Mouse (Mus musculus): ENCODE results near the gene Tnfrsf11a. TPM values are rescaled to one million over a fixed set of nuclear protein-coding genes. Genes with fewer than 3 reads are reported as not detected.
"Not testable (repeated sequence)": the region's sequence is repeated elsewhere in the genome, so short reads cannot be mapped to it uniquely, and the experiment has no call there.

Gene Tnfrsf11a
- total RNA-seq, 2 experiments from 2014 or later = 7.9 to 8.7 TPM

DNA sequence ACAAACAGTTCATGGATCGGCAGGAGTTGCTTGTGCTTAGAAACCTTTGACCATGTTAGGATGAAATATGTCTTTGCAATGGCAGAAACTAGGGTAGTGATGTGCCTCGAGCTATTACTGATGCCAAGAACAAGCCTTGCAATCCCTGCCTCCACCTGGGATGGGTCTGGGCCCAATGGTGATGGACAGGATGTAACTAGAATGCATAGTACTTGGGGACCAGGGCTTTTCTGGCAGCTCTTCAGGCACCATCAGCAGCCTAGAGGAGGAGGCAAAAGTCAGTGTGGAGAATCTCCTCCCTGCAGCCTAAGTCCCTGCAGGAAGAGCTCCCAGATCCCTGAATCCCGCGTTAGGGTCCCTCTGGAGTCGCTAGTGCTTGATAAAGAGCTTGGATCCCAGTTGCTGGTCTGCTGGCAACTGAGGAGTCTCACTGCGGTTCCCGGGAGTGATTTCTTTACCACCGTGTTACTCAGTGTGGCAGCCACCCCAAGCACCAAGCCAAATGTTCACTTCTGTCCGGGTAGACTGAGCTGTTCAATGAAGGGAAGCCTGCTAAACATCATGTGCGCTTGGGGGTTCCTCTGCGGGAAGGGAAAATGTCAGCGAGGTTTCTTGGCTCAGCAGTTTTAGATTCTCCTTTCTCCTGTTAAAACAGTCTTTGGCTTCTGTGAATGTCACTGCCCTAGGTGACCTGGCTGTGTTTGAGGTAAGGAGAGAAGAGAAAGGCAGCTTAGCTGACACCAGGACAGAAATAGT, 1.1 kb downstream of the Tnfrsf11a start:
- intact Hi-C loops (cut with DNase I) = loop anchor here (5.0 kb wide), 2 partner anchors 39 to 211 kb away; partner anchors contain the start of gene Zcchc2
- peak in 1 of 2 experiments; percentile 19 for DNase-seq (ENCODE audit: low spot score in 2 of 2)

DNA sequence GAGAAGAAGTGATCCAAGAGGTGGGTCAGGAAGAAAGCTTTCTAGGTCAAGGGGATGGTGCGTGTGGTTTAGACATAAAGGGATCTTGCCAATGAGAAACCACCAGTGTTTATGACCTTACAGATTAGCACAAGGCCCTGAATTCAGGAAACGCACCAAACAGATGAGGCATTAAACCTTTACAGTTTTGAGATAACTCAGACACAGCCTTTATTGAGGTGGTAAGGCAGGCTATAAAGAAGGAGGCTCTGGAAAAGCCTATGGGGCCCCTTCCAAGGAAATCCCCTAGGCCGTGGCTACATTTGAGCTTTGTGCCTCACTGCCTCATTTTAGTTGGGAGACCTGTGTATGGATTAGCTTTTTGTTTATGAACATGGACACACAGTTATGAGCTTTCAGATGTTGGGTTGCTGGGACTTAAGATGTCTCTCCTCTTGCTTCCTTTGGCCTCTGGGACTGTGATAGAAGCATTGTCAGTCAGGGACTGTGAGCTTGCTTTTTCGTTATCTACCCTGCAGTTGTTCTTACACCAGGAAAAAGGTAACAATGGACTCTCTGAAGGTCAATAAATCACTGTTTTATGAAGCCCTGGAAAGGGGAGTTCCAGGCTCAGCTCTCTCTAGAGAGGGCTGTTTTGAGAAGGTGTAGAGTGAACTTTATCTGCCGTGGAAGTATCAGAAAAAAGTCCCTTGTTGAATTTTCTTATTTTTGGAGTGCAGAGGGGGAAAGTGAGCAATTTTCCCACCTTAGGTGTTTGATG, 3.9 kb downstream of the Tnfrsf11a start:
- intact Hi-C loops (cut with DNase I) = loop anchor here (5.0 kb wide), 2 partner anchors 42 to 208 kb away; partner anchors contain the start of gene Zcchc2
- no peak for DNase-seq (ENCODE audit: low spot score in 2 of 2)

DNA sequence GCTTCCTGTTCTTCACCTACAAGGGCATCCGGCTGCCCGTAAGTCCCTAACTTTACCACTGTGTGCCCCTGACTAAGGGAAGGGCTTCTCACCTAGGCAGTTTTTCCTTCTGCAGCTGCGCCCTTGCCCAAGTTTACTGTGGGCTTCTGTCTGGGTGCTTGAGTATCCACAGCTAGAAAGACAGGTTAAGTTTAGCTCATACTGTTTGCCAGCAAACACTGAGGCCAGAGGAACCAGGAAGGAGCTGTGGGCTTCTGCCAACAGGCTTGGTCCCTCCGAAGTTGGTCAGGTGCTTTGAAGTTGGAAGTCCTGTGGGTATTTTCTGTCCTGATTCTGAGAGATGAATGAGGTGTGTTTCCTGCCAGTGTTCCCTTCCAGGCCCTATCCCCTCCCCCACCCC, 4.6 kb downstream of the Tnfrsf11a start:
- intact Hi-C loops (cut with DNase I) = no loop called here
- DNase-seq (ENCODE audit: low spot score in 2 of 2) = no peak

DNA sequence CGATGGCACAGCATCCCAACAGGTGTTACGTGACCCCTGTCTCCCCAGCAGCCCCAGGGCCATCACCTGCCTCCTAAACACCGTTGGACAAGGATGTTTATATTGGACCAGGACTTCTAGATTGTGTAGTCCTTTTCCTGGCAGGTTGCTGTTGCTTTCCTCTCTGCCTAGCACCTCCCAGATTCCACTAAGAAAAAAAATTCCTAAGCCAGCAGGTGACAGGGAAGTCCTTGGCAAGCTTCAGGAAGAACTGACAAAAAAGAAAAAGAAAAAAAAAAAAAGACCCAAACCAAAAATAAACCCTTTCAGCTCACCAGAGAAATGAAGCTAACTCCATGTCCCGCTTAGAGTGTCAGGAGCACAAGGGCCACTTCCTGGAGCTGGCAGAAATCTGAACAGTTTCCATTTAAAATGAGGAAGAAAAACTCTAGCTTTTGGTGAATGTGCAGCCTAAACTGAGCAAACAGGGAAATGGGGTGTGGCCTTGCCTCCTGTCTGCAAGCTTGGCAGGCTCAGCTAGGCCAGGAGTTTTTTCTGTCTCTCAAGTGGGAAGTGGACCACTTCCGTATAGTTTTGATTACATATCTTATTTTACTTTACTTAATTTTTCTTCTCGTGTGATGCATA, 6.3 kb downstream of the Tnfrsf11a start:
- DNase-seq (ENCODE audit: low spot score in 2 of 2) = no peak
- intact Hi-C loops (cut with DNase I) = no loop called here

DNA sequence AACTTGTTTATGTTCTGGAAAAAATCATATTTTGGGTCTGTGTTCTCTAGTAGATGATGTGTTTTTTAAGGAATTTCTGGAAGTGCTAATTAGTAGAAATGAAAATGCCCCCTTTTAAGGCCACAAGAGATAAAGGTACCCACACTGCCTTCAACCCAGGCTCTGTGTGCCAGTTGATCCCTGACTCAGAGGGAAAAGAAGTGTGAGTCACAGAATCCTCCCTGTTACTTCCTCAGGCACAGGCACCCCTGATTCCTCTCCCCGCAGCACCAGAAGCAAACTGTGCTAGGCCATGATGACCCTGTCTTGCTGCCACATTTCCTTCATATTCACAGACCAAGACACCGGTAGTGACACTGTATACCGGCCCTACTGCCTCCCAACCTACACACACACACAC, 9.6 kb downstream of the Tnfrsf11a start:
- intact Hi-C loops (cut with DNase I) = no loop called here
- DNase-seq (ENCODE audit: low spot score in 2 of 2) = no peak

DNA sequence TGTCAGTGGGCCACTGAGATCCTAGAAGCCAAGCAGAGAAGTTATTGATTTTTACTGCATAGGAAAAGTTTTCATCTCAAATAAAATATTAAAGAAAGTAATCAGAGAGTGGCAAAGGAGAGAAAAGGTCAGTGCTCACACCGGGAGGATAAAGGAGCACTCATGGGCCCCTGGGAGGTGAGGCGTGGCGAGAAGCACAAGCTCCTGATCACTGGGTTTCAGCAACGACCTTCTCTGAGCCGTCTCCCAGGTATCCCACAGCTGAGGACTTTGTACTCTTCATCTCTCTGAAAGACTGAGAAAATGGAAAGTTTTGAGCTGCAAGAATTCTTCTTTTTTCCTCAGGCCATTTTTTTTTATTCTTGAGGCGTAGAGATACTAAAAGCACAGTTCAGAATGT, 14.2 kb downstream of the Tnfrsf11a start:
- intact Hi-C loops (cut with DNase I) = no loop called here
- no peak for DNase-seq (ENCODE audit: low spot score in 2 of 2)

DNA sequence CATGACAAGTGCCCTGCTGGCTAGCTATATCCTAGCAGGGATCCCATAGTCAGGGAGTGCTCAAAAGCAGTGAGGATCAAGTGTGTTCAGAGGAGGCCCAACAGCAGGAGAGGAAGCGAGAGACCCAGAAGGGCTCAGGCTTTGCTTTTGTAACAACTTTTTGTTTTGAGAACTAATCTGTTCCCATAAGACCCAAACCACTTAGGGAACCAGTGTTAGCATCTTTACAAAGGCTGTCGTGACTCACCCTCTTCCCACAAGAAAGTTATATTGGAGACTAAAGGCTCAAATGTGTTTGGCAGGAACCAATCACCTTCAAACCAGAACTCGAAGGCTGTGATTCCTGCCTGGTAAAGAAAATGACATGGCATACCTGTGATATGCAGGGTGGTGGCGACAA, 15.2 kb downstream of the Tnfrsf11a start:
- DNase-seq (ENCODE audit: low spot score in 2 of 2) = no peak

DNA sequence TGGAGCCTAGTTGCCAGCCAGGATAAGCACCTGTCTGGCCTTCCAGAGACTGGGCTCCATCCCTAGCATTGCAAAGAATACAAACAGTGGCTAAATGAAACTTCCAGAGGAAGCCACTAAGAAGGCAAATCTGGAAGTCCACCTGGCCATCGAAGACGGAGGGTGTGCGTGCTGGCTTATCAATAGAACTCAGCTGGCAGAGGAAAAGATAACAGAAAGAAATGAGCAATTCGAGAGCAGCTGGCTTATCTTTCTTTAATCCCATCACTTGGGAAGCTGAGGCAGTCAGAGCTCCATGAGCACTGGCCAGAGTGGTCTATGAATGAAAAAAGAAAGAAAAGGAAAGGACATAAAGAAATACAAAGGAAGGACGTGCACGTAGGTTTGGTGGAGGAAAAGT, 20.1 kb downstream of the Tnfrsf11a start:
- intact Hi-C loops (cut with DNase I) = no loop called here
- no peak for DNase-seq (ENCODE audit: low spot score in 2 of 2)

More for the DNA sequence above, 15.2 kb downstream of the Tnfrsf11a start:
- intact Hi-C loops (cut with DNase I) = no loop called here

DNA sequence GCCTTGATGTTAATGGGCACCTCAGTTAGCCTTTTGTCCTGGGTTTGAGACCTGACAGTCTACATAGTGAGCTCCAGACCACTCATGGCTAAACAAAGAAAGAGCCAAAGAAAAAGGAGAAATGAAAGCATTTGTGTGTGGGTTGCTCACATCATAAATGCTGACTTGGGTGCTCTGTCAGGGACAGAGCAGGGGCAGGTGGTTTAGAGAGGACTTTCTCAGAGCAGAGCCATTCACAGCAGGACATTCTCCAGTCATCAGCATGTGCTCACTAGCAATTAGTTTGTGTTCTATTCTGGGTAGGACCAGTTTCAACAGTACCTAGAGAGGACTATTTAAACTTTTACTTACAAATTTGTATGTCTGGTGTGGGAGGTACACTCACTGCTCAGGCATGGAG, 20.7 kb downstream of the Tnfrsf11a start:
- no peak for DNase-seq (ENCODE audit: low spot score in 2 of 2)
- intact Hi-C loops (cut with DNase I) = no loop called here

DNA sequence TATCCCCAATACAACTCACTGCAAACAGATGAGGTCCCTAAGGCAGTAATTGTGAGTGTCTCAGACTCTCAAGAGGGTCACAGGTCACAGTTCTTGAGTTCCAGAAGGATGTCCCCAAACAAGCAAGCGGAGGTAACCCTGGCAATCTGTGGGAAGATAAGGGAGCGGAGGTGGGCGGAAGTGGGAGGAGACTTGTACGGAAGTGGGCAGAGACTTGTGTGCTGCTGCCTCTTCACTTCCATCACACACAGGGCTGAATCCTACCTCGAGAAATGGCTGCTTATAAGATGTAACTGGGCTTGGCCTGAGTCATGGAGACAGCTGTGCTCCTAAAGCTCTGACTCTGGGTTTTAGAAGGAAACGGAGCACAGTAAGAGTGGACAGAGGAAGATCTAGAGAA, 22.4 kb downstream of the Tnfrsf11a start:
- DNase-seq (ENCODE audit: low spot score in 2 of 2) = no peak
- intact Hi-C loops (cut with DNase I) = no loop called here

DNA sequence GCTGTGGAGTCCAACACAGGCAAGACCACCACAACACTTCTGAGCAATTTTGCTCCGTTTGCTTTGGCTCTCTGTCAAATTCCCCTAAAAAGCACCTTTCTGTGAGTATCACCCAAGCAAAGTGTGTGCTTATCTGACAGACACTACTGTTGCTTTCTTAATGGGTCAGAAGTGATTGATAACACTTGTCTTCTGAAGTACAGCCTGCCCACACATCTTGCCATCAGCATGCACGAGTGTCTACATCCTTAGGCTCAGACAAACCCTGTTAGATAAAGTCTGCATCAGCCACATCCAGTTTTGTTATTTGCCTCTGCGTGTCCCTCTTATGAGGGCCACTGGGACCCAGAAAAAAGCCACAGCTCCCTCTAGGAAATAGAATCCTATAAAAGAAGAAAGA, 23.8 kb downstream of the Tnfrsf11a start:
- intact Hi-C loops (cut with DNase I) = no loop called here

DNA sequence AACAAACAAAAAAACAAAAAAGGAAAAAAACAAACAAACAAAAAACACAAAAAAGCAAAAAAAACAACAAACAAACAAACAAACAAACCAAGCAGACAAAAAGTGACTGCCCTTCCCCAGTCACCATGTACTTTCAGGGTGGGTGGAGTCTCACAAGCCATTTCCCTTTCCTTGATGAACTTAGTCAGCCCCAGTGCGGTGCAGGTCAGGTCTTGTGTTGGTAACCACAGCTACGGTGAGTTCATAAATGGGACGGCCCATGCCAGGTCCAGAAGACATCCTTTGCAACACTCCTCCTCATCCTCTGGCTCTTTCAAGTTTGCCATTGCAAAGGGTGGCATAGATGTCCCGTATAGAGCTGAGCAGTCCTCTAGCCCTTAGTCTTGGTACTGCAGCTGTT, 25.0 kb downstream of the Tnfrsf11a start:
- intact Hi-C loops (cut with DNase I) = no loop called here
- no peak for DNase-seq (ENCODE audit: low spot score in 2 of 2)

More for the DNA sequence above, 23.8 kb downstream of the Tnfrsf11a start:
- no peak for DNase-seq (ENCODE audit: low spot score in 2 of 2)

DNA sequence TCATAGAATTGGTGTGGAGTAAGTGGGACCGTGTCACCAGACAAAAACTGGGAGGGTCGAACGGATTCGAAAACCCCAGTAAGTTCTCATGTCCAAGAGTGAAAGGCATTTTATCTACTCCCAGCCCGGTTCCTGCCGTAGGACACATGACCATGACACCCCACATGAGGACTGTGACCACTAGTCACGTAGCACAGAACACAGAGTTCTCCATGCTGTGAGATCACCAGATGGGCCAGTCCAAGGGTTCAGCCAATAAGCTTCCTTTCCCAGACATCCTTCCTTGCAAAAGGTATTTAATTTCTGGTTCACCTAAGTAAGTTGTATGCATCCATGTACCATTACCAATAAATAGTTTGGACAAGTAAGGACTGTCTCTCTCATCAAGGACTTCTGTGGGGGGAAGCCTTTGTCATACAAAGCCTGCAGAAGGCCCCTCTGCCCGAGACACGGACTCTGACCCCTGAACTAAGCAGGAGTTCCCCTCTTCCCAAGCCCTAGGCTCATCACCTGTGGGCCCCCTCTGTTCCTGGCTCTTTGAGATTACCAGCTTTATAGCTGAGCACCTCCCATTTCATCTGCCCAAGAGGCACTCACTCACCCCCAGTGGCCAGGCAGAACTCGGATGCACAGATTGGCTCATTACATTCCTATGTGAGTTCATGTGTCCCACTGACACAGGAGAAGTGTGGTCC, 26.7 kb downstream of the Tnfrsf11a start:
- intact Hi-C loops (cut with DNase I) = no loop called here

DNA sequence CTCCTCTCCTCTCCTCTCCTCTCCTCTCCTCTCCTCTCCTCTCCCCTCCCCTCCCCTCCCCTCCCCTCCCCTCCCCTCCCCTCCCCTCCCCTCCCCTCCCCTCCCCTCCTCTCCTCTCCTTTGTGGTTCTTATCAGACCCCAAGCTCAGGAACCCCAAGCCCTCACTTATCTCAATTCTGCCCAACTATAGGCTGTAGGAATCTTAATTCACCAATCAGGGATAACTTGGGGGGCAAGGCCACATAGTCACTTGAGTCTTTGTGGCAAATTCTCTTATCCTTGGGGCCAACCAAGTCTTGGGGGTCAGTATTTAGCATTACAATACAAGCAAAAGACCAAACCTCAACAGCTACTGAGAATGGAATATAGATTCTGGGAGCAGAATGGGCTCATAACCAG, 31.5 kb downstream of the Tnfrsf11a start:
- intact Hi-C loops (cut with DNase I); DNase-seq (ENCODE audit: low spot score in 2 of 2): not testable (repeated sequence)

More for the DNA sequence above, 26.7 kb downstream of the Tnfrsf11a start:
- no peak for DNase-seq (ENCODE audit: low spot score in 2 of 2)

DNA sequence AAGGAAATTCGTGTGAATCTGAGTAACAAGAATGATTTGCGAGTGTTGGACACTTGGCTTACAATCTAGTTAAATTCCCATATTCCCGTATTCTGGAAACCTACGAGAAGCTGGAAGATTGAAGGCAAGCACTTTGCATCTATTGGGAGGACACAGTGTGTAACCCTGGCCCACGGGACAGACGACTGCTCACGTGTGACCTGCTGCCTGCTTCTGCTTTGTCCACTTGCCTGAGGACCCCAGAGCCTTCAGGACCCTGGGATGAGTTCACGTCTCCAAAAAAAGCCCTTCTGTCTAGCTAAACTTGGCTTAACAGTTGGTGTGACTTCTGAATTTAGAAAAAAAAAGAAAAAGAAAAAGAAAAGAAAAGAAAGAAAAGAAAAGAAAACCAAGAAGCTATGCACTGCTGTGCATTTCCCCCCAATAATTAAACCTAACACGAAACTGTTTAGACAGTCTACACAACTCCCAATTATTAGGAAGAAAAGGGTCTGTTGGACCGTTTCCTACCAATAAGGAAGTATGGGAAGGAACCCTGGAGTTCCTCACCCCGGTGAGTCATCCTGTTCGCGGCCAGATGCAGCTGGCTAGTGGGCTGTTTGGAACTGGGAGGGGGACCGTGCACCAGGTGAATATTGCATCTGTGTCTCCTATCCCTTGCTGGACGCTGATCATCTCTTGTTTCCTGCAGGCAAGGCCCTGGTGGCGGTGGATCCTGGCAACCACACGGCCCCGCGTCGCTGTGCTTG, 32.6 kb downstream of the Tnfrsf11a start:
- no peak for DNase-seq (ENCODE audit: low spot score in 2 of 2)
- intact Hi-C loops (cut with DNase I) = no loop called here

DNA sequence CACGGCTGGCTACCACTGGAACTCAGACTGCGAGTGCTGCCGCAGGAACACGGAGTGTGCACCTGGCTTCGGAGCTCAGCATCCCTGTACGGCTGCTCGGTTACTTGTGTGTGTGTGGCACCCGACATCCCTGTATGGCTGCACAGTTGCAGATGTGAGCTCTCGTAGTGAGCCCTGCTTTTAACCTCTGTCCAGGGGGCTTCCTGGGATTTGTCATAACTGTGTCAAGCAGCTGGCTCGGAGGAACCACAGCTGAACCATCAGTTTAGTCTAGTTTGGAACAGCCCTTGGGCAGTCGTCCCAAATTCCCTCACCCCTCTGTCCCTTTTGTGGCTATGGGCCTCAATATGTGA, 33.2 kb downstream of the Tnfrsf11a start:
- DNase-seq (ENCODE audit: low spot score in 2 of 2) = no peak

DNA sequence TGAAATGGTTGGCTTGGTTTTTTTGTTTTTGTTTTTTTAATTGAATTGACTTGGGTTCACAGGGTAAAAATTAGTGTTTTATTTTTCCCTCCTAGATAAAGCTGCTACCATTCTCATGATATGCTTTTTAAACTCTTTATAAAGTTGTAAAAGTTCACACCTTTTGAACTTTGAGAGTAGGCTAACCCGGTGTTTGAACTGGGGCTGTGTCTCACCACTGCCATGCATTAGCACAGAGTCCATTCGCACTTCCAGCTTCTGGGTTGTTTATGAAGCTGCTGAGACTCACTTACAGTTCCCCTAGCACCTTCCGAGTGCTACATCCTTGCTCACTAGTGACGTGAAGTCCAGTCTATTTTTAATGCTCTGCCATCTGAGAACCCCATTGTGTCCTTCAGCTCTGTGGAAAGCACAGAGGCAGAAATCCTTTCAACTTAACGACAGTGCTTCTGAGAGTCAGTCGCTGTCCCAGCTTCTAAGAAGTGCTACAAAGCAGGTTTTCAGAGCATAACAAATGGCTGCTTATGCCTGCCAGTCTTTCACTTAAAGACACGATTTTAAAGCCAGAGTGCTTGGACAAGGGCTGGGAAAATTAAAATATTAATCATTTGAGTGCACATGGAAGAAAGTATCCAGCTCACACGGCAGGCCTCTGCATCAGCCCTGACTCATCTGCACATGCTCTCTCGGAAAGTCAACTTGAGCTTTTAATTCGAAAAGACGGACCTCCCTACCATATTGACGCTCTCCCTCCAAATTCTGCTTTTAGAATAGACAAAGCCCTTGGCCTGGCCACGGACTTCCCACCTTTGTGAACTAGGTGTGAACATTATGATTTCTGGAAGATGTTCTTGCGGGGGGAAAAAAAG, 34.1 kb downstream of the Tnfrsf11a start:
- intact Hi-C loops (cut with DNase I) = no loop called here
- no peak for DNase-seq (ENCODE audit: low spot score in 2 of 2)

More for the DNA sequence above, 33.2 kb downstream of the Tnfrsf11a start:
- intact Hi-C loops (cut with DNase I) = no loop called here

DNA sequence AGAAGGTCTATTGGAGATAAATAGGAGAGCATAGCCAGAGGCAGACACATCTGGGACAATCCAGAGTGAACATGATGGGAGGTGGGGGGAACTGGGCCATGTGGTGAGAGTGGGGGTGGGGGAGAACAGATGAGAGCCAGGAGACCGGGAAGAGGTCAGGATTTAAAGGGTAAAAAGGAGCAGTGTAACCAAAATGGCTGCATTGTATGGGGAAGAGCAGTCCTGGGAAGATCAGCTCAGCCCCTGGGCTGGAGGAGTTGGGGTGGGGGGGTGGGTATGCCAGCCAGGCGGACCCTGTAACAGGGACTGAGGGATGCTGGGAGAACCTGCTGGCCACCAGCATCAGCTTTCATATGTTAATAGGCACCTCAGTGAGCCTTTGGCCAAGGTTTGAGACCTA, 34.8 kb downstream of the Tnfrsf11a start:
- no peak for DNase-seq (ENCODE audit: low spot score in 2 of 2)
- intact Hi-C loops (cut with DNase I) = no loop called here
